Mouse (Mus musculus) stomach, embryonic 14.5 days (tissue): Measurements from ENCODE around the gene B3galnt1. TPM values are rescaled to one million over a fixed set of nuclear protein-coding genes. Genes with fewer than 3 reads are reported as not detected.
A peak's percentile ranks its signal among the peaks of the same experiment; 100 is the strongest.

Source experiments
- ATAC-seq: fragments of 200-750 bp; cut with Nextera tagmentation; 2 replicates; pipeline ENCODE4 v1.8.0; 2017; ENCODE audit warnings: low read depth, moderate TSS enrichment; ENCODE audit not compliant: insufficient number of reproducible peaks, insufficient read depth, low FRiP score
- H3K27ac ChIP-seq: fragments of 300-500 bp; sonication (generic); 2 replicates; pipeline ENCODE4 v1.5.1; 2014; ENCODE audit warnings: mild to moderate bottlenecking, low read length, moderate library complexity, mixed read lengths
- H3K27me3 ChIP-seq: fragments of 300-500 bp; sonication (generic); 2 replicates; pipeline ENCODE4 v1.6.1; 2014; ENCODE audit warnings: low read length, control low read depth, mixed read lengths; ENCODE audit not compliant: control insufficient read depth, insufficient read depth
- H3K36me3 ChIP-seq: fragments of 300-500 bp; sonication (generic); 2 replicates; pipeline ENCODE4 v1.6.1; 2014; ENCODE audit warnings: mild to moderate bottlenecking, control low read depth, low read length, moderate library complexity, mixed read lengths; ENCODE audit not compliant: control insufficient read depth, insufficient read depth
- H3K4me1 ChIP-seq: fragments of 300-500 bp; sonication (generic); 2 replicates; pipeline ENCODE4 v1.6.1; 2014; ENCODE audit warnings: low read length, control low read depth, mixed read lengths; ENCODE audit not compliant: control insufficient read depth, insufficient read depth
- H3K4me2 ChIP-seq: fragments of 300-500 bp; sonication (generic); replicated peaks from 2 replicates; pipeline ENCODE4 v1.6.1; 2014; ENCODE audit warnings: low read depth, low read length, control low read depth
- H3K4me3 ChIP-seq: fragments of 300-500 bp; sonication (generic); 2 replicates; pipeline ENCODE4 v1.5.1; 2014; ENCODE audit warnings: low read depth, low read length, control low read depth
- H3K9ac ChIP-seq: fragments of 300-500 bp; sonication (generic); replicated peaks from 2 replicates; pipeline ENCODE4 v1.6.1; 2014; ENCODE audit warnings: low read depth, mild to moderate bottlenecking, control low read depth, low read length, moderate library complexity, mixed read lengths
- H3K9me3 ChIP-seq: fragments of 300-500 bp; sonication (generic); 2 replicates; pipeline ENCODE4 v1.6.1; 2016; ENCODE audit warnings: low read depth, low read length, control low read depth; ENCODE audit not compliant: control insufficient read depth
- WGBS: fragments of 180-500 bp; shearing (Covaris S2); extraction: QIAGEN DNeasy Blood & Tissue Kit; methylation state at CpG from one replicate; pipeline ENCODE4 v1.1.7; 2014; 5-methylcytosine and 5-hydroxymethylcytosine counted together
- polyA plus RNA-seq: library from polyadenylated mRNA; unstranded; fragments of >200 nt; fragmentation: Nextera tagmentation; extraction: Ambion mirVana; gene quantifications from 2 replicates; pipeline ENCODE4 v1.2.1, GENCODE M21; 2014

Gene B3galnt1
- polyA plus RNA-seq, 1 experiment from 2014 or later = 43.1 TPM

GRCm38 (mm10) chr3:69535486-69535885, 63.3 kb downstream of the B3galnt1 start:
- H3K9me3 ChIP-seq = no peaks in the 10 kb centered on the region
- no peak overlapping the region for H3K9ac ChIP-seq
- WGBS = 81% methylated on average over 10 of the region's 10 CpGs
- no peaks in the 10 kb centered on the region for H3K36me3 ChIP-seq
- H3K4me2 ChIP-seq = no peak overlapping the region
- H3K27me3 ChIP-seq = no peaks in the 10 kb centered on the region
- ATAC-seq = no peak
- H3K4me1 ChIP-seq = peaks cover 14% of the 10 kb centered on the region
- H3K27ac ChIP-seq = no peak overlapping the region
- no peak overlapping the region for H3K4me3 ChIP-seq

GRCm38 (mm10) chr3:69532687-69533086, 66.1 kb downstream of the B3galnt1 start:
- H3K36me3 ChIP-seq = no peaks in the 10 kb centered on the region
- no peak overlapping the region for H3K4me2 ChIP-seq
- H3K4me1 ChIP-seq = peaks cover 14% of the 10 kb centered on the region
- H3K4me3 ChIP-seq = no peak overlapping the region
- no peaks in the 10 kb centered on the region for H3K27me3 ChIP-seq
- H3K27ac ChIP-seq = no peak overlapping the region
- H3K9ac ChIP-seq = no peak overlapping the region
- no peaks in the 10 kb centered on the region for H3K9me3 ChIP-seq
- 20% methylated on average over 4 of the region's 4 CpGs for WGBS
- peak; percentile 77; the same call in 1 of the 2 replicates for ATAC-seq

GRCm38 (mm10) chr3:69531511-69531910, 67.2 kb downstream of the B3galnt1 start:
- Histone ChIP-seq H3K4me3 (no peak overlapping the region), H3K9me3 (no peaks in the 10 kb centered on the region), H3K36me3 (no peaks in the 10 kb centered on the region), H3K4me1 (peaks cover 7% of the 10 kb centered on the region), H3K27ac (no peak overlapping the region), H3K27me3 (no peaks in the 10 kb centered on the region), H3K9ac (no peak overlapping the region), H3K4me2 (no peak overlapping the region)
- WGBS = 90% methylated on average over 9 of the region's 9 CpGs
- ATAC-seq = no peak

GRCm38 (mm10) chr3:69529576-69529975, 69.2 kb downstream of the B3galnt1 start:
- H3K36me3 ChIP-seq = no peaks in the 10 kb centered on the region
- H3K4me2 ChIP-seq = no peak overlapping the region
- 65% methylated on average over 7 of the region's 7 CpGs for WGBS
- no peaks in the 10 kb centered on the region for H3K27me3 ChIP-seq
- ATAC-seq = no peak
- H3K27ac ChIP-seq = no peak overlapping the region
- H3K4me1 ChIP-seq = peaks cover 2% of the 10 kb centered on the region; the same call in 1 of the 2 replicates
- H3K9ac ChIP-seq = no peak overlapping the region
- no peak overlapping the region for H3K4me3 ChIP-seq
- H3K9me3 ChIP-seq = no peaks in the 10 kb centered on the region

GRCm38 (mm10) chr3:69527384-69527783, 71.4 kb downstream of the B3galnt1 start:
- Histone ChIP-seq H3K9me3 (no peaks in the 10 kb centered on the region), H3K9ac (no peak overlapping the region), H3K4me3 (no peak overlapping the region), H3K36me3 (no peaks in the 10 kb centered on the region), H3K27me3 (no peaks in the 10 kb centered on the region), H3K4me1 (no peaks in the 10 kb centered on the region), H3K4me2 (no peak overlapping the region), H3K27ac (no peak overlapping the region)
- no peak for ATAC-seq
- WGBS = 91% methylated on average over 1 of the region's 1 CpGs

- H3K9ac ChIP-seq = no peak overlapping the region
- 63% methylated on average over 8 of the region's 8 CpGs for WGBS
- H3K9me3 ChIP-seq = no peaks in the 10 kb centered on the region
- no peaks in the 10 kb centered on the region for H3K27me3 ChIP-seq
- no peak for ATAC-seq
- no peak overlapping the region for H3K4me3 ChIP-seq
- 0 out of 2 replicates have a peak, but pooled peaks cover 7% of the 10 kb centered on the region for H3K4me1 ChIP-seq
- 0 out of 2 replicates have a peak overlapping the region, but pooled peaks have one; percentile 21 for H3K27ac ChIP-seq
- H3K4me2 ChIP-seq = no peak overlapping the region
- no peaks in the 10 kb centered on the region for H3K36me3 ChIP-seq
Measured at GRCm38 (mm10) chr3:69525072-69525529, 73.7 kb downstream of the B3galnt1 start.

GRCm38 (mm10) chr3:69524356-69525071, 74.2 kb downstream of the B3galnt1 start:
- no peaks in the 10 kb centered on the region for H3K36me3 ChIP-seq
- no peak for ATAC-seq
- H3K9ac ChIP-seq = no peak overlapping the region
- H3K9me3 ChIP-seq = no peaks in the 10 kb centered on the region
- H3K4me3 ChIP-seq = no peak overlapping the region
- no peaks in the 10 kb centered on the region for H3K27me3 ChIP-seq
- H3K4me2 ChIP-seq = no peak overlapping the region
- H3K27ac ChIP-seq = 0 out of 2 replicates have a peak overlapping the region, but pooled peaks have one; percentile 21
- H3K4me1 ChIP-seq = 0 out of 2 replicates have a peak, but pooled peaks cover 13% of the 10 kb centered on the region
- 62% methylated on average over 8 of the region's 8 CpGs for WGBS
